Mouse (Mus musculus): Measurements from ENCODE around the gene Ndufaf7.

GRCm38 (mm10) chr17:78992303-78993027 is 55.5 kb downstream of the Ndufaf7 start:
- TF ChIP-seq CTCF (conservative IDR thresholded peaks at IDR 0.05; ENCODE audit: insufficient read depth, insufficient read length, low read depth, low read length) (no peak), POLR2A (IDR thresholded peaks at IDR 0.05; ENCODE audit: low read depth, low read length) (no peak)
